Mouse (Mus musculus) ES-CJ7 (cell line): ENCODE measurements around the gene Neurl2.
"Not testable (repeated sequence)": the region's sequence is repeated elsewhere in the genome, so short reads cannot be mapped to it uniquely, and the experiment has no call there.

Source experiments
- DNase-seq: peaks from one replicate; pipeline ENCODE4 v3.0.0; 2011; ENCODE audit warnings: low read depth, low spot score

The Neurl2 gene

DNA sequence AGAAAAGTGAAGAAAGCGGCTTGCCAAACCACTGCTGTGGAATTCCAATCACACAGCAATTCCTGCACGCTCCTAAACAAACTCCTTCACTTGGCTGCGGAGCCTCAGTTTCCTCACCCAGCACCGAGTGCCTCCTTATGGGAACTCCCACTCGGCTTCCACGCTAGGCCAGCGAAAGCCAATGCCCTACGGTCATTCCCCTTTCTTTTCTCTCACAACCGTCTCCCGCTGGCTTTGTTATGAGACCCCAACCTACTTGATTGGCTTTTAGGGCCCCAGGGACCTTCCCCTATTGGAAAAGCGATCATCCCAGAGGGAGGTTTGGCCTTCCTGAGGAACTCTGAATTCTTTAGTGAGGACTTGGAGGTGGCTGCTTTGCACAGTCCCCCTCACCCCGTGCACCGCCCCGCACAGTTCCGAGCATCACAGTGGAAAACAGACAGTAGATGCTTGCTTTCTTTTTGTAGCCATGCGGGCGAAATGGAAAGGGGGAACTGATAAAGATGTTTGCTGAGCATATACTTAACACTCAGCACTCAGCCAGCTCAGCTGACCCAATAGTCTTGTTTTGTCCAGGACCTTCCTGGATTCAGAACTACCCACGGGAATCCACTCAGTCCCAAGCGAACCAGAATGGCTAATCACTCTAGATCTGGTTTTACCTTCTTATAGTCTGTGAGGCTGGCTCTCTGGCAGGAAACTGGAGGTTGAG, 24.7 kb upstream of the Neurl2 start:
- DNase-seq, result peak; percentile 78

DNA sequence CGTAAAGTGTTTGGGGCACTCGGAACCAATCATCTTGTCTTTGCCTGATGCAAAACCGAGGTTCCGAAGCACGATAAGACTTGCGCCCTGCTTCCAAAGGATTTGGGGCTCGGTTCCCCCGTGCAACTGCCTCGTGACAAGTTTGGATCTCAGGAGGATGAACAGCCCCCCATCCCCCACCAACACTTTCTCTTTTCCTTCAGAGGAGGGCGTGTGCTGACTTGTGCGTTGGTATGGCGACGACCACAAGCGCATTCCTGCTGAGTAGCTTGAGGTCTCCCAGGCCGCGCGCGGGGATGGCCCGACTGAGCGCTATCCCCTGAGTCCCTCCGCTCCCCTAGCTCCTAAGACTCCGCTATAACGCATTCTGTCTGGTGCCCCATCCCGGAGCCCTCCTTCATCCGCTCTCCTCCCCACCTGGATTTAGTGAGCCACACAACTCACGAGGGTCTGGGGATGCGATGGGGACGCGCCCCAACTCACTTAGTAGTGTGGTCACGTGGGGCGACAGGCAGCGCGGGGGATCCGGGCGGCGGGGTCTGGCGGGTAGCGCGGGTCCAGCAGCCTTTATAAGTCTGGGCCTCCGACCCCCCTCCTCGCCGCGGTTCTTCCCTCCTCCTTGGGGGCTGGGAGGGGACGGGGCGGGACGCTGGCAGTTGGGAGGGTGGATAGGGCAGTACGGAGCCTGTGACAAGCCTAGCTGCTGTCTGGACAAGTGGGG, 24.0 kb upstream of the Neurl2 start, which contains the start of gene Pltp:
Gene Pltp (minus strand): TSS at position 611 of the 721 bp plus-strand sequence.
- peak; percentile 95 for DNase-seq

DNA sequence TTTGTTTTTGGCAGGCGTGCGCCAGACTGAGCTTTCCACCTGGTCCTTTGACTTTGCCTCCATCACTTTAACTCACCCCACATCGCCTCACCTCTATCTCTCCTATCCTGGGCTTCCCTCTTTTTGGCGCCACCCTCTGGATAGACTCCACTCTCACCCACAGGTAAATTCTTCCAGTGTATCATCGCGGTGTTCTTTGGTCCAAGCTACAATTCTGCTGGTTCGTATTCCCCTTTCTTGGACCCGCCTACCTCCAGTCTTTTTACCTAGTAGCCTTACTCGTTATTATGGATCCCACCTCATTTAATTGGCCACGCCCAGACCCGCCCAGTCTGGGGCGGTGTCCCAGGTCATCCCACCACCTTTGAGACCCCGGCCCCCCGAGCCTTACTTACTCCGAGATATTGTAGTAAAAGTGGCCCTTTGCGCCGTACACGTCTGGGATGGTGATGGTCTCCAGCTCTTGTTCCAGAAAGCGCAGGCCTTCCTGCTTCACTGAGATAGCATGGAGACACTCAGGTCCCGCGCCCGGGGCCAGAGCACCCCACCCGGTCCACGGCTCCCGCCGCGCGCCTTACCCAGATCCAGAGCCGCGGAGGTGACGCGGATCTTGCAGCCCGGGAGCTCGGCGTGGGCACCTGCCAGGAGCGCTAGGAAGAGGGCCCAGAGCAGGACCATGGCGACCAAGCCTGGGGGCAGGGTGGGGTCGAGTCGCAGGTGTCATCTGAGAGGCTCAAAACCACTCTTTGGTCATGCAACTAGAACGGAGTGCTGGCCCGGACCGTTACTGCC, 23.2 kb upstream of the Neurl2 start:
- DNase-seq, result peak; percentile 92

DNA sequence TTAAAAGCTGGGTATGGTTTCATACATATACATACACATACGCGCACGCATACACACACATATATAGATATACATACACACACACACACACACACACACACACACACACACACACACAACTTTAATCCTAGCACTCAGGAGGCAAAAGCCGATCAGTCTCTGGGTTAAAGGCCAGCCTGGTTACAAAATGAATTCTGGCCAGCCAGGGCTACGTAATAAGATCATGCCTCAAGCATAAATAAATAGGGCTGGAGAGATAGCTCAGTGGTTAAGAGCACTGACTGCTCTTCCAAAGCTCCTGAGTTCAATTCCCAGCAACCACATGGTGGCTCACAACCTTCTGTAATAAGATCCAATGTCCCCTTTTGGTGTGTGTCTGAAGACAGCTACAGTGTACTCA, 22.3 kb upstream of the Neurl2 start:
- DNase-seq, result not testable (repeated sequence)

- DNase-seq, result no peak
Observed at GRCm38 (mm10) chr2:164850061-164850460, 16.8 kb upstream of the Neurl2 start.

DNA sequence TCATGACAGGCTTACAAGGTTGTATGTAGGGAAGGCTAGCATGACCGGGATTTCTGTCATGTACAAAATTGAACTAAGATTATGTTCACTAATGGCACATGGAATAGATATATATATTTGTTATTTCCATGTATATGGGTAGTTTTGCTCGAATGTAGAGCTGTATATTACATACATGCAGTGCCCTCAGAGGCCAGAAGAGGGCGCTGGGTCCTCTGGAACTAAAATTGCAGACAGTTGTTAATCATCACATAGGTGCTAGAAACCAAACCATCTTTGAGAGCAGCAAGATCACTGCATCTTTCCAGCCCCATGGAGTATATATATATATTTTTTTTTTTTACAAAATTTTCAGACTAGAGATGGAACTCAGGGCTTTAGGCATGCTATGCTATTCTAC, 12.5 kb upstream of the Neurl2 start:
- DNase-seq, result no peak

- DNase-seq, result no peak
Observed at GRCm38 (mm10) chr2:164835164-164835563, 1.9 kb upstream of the Neurl2 start.

GRCm38 (mm10) chr2:164834531-164834930, 1.3 kb upstream of the Neurl2 start:
- DNase-seq, result no peak

DNA sequence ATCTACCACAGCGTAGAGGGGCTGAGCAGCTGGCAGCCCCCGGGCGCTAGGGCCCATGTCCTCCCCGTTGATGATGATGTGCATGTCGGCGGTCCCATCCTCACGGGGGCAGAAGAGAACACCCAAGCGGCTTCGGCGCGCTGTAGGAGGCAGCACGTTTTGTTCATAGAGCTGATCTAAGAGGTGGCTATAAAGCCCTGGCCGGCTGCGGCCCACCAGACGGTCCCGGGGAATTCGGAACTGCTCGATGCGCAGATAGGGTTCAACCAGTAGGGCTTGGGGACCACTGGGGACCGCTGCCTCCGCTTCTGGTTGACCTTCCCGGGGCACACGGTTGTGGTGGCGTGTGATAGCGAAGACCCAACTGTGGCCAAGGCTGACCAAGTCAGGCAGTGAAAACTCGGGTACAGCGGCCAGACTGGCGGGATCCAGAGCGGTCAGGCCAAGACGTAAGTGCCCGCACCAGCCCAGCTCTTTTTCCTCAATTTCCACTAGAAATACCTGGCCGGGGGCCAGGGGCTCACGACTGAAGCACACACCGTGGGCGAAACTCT, 431 bp downstream of the Neurl2 start, which contains the start of gene Ctsa:
Gene Ctsa (plus strand): TSS at position 126 of the 554 bp plus-strand sequence.
- peak; percentile 79 for DNase-seq

GRCm38 (mm10) chr2:164832032-164832747, 1.1 kb downstream of the Neurl2 start:
- DNase-seq, result no peak

DNA sequence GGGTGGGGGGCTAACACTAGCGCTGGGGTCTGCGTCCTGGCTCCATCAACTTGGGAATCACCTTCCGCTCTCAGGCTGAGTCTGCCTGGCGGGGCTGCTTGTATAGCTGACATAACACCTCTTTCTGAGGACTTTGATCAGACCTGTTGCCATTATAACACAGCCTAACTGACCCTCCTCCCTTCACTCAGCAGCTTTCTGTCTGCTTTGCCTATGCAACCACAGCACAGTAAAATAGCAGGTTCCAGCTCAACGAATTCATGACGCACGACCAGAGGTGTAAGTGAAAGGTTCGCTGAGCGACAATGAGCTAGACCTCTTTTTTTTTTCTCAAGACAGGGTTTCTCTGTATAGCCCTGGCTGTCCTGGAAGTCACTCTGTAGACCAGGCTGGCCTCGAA, 2.2 kb downstream of the Neurl2 start:
- no peak for DNase-seq

GRCm38 (mm10) chr2:164829090-164829489, 4.2 kb downstream of the Neurl2 start:
- peak; percentile 67 for DNase-seq

DNA sequence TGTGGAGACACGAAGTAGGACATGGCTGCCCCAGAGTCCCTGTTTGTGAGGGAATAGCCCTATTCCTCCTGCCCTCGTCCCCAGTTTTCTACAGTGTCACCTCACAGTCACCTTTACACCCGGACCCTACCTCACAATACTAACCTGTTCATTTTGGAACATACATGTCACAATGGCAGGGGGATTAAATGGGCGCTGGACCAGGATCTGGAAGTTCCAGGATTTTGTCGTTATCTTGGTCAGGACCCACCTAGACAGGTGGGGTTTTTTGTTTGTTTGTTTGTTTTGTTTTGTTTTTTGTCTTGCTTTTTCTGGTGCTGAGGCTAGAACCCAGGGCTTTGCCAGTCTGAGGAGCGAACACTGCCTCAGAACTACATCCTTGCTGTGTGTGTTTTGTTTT, 4.8 kb downstream of the Neurl2 start, which contains the start of gene Spata25:
Gene Spata25 (minus strand): TSS at position 101 of the 400 bp plus-strand sequence.
- DNase-seq, result no peak

DNA sequence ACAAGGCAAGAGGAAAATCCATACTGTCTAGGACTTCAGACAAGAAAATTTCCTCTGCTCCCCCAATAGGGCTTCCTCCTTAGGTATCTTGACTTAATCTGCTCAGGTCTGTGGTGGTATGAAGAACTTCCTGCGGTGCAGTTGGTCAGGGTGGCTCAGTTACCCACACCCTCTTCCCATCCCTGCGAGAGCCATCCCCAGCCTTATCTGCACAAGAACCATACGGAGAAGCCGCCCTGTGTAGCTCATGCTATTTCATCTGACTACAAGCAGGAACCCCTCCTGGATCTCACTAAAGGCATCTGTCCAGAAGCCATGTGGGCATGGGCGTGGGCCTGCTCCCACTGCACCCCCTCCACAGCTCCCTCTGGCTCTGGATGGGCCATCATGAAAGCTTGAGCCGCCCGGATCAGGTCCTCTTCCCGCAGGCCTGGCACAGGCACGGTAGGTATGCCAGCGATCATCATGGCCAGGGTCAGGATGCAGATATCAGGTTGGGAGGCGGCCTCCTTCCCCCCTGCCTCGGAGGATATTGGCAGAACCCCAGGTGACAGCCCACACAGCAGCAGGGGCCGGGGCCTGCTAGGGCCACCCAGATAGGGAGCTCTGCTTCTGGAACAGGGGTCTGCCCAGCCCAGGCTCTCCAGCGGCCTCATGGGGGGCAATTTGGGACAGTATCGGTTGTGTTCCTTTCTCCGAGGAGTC, 6.0 kb downstream of the Neurl2 start:
- DNase-seq, result no peak

DNA sequence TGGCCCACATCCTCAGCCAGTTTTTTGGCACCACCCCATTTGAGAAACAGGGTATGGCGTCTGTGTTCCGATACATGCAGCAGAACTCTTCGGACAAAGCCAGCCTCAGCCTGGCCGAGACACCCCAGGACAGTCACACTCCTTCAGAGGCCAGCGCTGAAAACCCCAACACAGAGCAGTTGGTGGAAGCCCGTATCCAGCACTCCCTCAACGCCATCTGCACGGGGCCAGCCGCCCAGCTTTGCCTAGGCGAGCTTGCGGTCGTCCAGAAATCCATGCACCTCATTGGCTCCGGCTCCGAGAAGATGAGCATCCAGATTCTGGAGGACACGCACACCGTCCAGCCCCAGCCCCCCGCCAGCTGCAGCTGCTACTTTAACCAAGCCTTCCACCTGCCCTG, 7.7 kb downstream of the Neurl2 start:
- DNase-seq, result no peak

GRCm38 (mm10) chr2:164823969-164824368, 9.3 kb downstream of the Neurl2 start:
- DNase-seq, result peak; percentile 97

DNA sequence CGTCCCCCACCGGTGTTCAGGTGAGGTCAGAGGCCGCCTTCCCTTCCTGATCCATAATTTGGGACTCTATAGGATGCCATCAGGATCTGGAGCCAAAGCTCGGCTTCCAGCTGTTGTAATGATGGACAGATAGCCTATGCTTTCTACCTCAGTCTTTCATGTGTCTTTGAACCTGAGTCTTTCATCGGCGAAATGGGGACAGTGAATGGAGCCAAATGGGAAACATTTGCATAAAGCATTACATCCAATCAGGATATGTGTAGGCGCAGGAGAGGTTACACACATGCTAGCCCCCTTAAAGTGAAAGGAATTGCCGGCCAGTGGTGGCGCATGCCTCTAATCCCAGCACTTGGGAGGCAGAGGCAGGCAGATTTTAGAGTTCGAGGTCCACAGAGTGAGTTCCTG, 10.1 kb downstream of the Neurl2 start:
- DNase-seq, result peak; percentile 75

DNA sequence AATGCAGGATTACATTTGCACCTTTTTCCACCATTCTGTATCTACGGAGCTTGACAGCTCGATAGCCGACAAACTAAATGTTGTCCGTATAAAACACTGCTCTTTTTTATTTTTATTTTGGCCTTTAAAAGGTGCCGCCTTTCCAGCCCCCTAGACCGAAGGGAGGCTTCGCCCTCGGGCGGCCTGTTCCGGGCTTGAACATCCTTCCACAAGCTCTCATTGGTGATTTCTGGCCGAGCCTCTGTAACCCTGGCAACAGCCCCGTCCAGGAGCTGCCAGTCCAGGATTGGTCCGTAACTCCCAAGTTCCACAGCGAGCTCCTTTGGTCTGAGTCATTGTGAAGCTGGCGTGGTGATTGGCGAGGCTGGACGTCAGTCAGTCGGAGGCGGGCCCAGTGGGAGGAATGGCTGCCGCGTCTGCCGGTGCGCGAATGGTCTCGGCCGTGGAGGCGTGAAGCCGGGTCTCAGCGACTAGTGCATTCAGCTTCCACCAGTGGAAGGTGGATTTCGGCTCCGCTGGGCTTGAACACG, 10.6 kb downstream of the Neurl2 start, which contains the start of gene Zswim1:
Gene Zswim1 (plus strand): TSS at position 51 of the 530 bp plus-strand sequence.
- DNase-seq, result peak; percentile 99

DNA sequence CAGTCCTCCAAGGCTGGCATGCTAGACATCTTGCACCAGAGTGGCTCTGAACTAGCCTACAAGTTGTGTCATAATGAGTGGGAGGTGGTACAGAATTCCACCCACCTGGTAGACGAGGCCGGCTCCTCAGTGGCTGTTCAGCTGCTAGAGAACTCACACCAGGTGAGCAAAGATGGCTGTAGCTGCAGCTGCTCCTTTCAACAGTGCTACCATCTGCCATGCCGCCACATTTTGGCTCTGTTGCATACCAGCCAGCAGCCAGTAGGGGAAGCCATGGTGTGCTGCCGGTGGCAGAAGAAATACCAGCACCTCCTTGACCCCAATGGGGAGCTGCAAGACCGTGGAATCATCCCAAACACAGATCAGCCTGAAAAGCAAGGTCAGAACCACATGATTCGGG, 12.2 kb downstream of the Neurl2 start:
- no peak for DNase-seq

DNA sequence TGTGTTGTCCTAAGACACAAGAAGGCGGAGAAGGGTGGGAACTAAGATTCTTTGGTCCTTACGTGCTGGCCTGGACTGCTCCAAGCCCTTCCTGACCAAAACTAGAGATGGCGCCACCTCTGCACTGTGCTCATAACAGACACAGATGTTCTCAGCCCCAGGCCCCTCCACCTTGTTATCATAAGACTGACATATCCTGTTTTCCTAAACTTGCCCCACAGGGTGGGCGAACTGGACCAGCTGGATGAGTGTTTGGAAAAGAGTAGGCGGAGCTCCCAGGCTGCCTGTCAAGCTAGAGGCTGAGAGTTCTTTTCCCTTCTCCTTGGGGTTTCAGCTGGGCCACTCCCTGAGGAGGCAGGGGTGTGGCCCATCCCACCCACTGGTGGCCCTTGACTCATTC, 15.6 kb downstream of the Neurl2 start:
- DNase-seq, result no peak
